Mouse (Mus musculus) E14TG2a.4 (cell line): Measurements from ENCODE around the gene Pde6h.
"Not testable (repeated sequence)": the region's sequence is repeated elsewhere in the genome, so short reads cannot be mapped to it uniquely, and the experiment has no call there.

Experiments
- CTCF ChIP-seq: conservative IDR thresholded peaks from 2 replicates; pipeline ENCODE4 v1.5.1; 2014; ENCODE audit warnings: low read length
- POU5F1 ChIP-seq: IDR thresholded peaks from 2 replicates; pipeline ENCODE4 v1.6.1; 2014; ENCODE audit warnings: low read length, borderline replicate concordance

- not testable (repeated sequence) for TF ChIP-seq CTCF, POU5F1
These were observed 38.9 kb upstream of the Pde6h start for GRCm38 (mm10) chr6:136884766-136885165.
